Mouse (Mus musculus): ENCODE results near the gene Gm28038.

DNA sequence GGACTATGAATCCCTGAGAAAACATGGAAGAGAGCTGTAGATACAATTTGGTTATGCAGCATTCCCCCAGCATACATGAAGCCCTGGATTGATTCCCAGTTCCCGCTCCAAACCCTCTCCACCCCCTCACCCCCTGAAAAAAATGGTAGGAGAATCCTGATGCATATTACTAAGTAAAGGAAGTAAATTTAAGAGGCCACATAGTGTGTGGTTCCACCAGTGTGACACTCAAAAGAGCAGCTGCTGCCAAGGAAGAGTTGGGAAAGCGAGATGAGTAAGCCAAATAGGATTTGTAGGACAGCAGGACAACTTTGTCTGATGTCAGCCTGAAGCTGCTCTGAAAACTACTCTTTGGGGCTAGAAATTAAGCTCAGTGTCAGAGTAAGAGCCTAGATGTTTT lies 30.6 kb downstream of the Gm28038 start:
- TF ChIP-seq CTCF (IDR thresholded peaks at IDR 0.05 in 2 of 3, conservative IDR thresholded peaks at IDR 0.05 in 1 of 3; ENCODE audit: control insufficient read depth in 1 of 3, insufficient read depth in 1 of 3, low read depth in 2 of 3, low read length in 3 of 3, poor library complexity in 1 of 3, severe bottlenecking in 1 of 3) (no peak), EP300 (IDR thresholded peaks at IDR 0.05; ENCODE audit: low read depth in 1 of 2, low read length in 2 of 2) (no peak), POLR2A (IDR thresholded peaks at IDR 0.05; ENCODE audit: control insufficient read depth in 1 of 2, insufficient read depth in 1 of 2, low read depth in 1 of 2, low read length in 2 of 2, poor library complexity in 1 of 2) (no peak), GATA1 (IDR thresholded peaks at IDR 0.05; ENCODE audit: low read depth, low read length) (no peak), GABPA (IDR thresholded peaks at IDR 0.05; ENCODE audit: low read depth, low read length) (no peak), MXI1 (IDR thresholded peaks at IDR 0.05; ENCODE audit: low read depth, low read length) (no peak), SMC3 (IDR thresholded peaks at IDR 0.05; ENCODE audit: low read depth, low read length) (no peak), SIN3A (IDR thresholded peaks at IDR 0.05; ENCODE audit: low read length) (no peak), USF2 (IDR thresholded peaks at IDR 0.05; ENCODE audit: borderline replicate concordance in 1 of 2, insufficient read depth in 1 of 2, low read depth in 1 of 2, low read length in 2 of 2) (no peak), MAFK (IDR thresholded peaks at IDR 0.05; ENCODE audit: borderline replicate concordance, low read depth, low read length) (no peak)

All from MEL (cell line).